Mouse (Mus musculus) lung, postnatal 36 days (tissue): ENCODE measurements around the gene Bcat2.

Source experiments
- DNase-seq: peaks from one replicate; pipeline ENCODE4 v3.0.0; 2022; ENCODE audit warnings: mixed read lengths

The Bcat2 gene

DNA sequence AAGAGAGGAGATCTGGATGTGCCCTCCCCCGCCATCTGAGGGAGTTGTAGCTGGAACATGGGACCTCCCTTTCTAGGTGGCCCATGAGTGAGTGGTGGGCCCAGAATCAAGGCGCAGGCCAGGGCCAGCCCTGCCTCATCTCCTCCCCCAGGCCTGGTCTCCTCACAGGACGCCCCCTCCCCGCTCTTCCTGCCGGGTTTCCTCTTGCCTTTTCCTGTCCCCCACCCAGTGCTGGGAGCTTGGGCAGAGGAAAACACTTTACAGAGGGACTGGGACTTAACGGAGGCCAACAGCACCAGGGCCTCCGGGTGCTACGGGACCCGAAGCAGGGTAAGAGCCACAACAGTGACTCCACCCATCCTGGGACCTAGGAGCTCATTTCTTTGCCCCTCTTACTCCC, 57.3 kb downstream of the Bcat2 start, which contains the start of gene Rasip1:
Gene Rasip1, plus strand, starts transcription at position 228 of the 400 bp plus-strand sequence.
- DNase-seq: peak; percentile 86

DNA sequence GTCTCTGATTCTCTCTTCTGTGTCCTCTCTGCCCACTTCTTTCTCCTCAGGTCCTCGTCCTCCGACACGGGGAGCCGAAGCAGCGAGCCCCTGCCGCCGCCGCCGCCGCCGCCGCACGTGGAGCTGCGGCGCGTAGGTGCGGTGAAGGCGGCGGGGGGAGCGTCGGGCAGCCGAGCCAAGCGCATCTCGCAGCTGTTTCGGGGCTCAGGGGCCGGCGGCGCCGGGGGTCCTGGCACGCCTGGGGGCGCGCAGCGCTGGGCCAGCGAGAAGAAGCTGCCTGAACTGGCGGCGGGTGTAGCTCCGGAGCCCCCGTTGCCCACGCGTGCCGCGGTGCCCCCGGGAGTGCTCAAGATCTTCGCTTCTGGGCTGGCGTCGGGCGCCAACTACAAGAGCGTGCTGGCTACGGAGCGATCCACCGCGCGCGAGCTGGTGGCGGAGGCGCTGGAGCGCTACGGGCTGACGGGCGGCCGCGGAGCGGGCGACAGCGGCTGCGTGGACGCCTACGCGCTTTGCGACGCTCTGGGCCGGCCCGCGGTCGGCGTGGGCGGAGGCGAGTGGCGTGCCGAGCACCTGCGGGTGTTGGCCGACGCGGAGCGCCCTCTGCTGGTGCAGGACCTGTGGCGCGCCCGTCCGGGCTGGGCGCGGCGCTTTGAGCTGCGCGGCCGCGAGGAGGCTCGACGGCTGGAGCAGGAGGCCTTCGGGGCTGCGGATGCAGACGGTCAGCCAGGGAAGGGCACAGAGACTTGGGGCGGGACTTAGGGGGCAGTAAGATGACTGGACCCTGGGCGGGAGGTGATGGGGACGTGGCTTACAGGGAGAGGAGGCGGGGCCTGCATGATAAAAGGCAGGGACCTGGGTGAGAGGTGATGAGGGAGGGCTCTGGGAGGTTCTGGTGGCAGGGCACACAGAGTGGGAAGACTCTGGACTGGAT, 58.7 kb downstream of the Bcat2 start:
- DNase-seq: peak; percentile 93

DNA sequence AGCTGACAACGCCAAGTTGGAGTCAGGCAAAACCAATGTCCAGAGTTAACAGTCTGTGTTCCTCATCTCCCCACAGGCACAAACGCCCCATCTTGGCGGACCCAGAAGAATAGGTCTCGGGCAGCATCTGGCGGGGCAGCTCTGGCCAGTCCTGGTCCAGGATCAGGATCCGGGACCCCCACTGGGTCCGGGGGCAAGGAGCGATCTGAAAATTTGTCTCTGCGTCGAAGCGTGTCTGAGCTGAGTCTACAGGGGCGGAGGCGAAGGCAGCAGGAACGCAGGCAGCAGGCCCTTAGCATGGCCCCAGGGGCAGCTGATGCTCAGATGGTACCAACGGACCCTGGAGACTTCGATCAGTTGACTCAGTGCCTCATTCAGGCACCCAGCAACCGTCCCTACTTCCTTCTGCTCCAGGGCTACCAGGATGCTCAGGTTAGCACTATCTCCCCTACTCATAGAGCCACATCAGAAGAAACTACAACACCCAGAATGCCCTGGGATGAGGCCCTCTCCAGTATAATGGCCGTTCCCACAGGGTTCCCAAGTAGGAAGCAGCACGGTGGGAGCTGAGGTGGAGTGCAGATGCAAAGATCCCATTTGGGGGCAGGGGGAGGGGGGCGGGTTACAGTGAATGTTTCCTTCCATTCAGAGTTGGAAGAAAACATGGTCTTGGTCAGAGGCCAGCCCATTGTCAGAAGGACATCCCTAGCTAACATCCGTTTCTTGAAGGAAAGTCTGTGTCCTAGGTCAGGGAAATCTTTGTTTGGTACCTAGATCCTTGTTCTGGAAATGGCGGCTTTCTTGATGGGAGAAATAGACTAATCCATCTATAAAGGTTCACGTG, 60.3 kb downstream of the Bcat2 start:
- DNase-seq: peak; percentile 63

DNA sequence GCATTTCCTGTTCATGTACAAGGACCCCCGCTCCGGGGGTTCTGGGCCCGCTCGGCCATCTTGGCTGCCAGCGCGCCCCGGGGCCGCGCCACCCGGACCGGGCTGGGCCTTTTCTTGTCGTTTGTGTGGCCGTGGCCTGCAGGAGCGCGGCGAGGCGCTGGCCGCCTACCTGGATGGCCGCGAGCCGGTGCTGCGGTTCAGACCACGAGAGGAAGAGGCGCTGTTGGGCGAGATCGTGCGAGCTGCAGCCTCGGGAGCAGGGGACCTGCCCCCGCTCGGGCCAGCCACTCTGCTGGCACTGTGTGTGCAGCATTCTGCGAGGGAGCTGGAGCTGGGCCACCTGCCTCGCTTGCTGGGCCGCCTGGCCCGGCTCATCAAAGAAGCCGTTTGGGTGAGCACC, 62.5 kb downstream of the Bcat2 start:
- no peak for DNase-seq

DNA sequence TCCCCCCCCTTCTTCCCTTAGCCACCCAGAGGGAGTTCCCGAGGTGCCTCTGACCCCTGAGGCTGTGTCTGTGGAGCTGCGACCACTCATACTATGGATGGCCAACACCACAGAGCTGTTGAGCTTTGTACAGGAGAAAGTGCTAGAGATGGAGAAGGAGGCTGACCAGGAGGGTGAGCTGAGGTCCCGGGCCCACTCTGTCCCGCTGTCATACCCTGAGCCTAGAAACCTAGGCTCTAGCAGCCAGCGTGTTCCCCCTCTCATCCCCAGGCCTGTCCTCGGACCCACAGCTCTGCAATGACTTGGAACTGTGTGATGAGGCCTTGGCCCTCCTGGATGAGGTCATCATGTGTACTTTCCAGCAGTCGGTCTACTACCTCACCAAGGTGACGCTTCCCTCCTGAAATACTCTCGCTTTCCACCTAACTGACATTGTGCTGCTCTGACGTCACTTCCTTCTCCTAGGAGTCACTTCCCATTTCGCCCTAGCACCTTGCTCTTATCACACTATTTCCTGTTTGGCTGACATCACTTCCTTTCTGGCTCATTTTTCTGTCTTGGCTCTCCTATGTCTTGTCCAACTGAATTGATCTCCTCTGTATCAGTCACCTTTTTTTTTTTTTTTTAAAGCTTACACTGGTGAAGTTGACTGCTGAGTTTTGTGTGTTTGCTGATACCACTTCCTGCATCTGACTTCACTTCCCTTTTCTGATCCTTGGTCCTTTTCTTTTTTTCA, 65.2 kb downstream of the Bcat2 start:
- DNase-seq: peak; percentile 78

DNA sequence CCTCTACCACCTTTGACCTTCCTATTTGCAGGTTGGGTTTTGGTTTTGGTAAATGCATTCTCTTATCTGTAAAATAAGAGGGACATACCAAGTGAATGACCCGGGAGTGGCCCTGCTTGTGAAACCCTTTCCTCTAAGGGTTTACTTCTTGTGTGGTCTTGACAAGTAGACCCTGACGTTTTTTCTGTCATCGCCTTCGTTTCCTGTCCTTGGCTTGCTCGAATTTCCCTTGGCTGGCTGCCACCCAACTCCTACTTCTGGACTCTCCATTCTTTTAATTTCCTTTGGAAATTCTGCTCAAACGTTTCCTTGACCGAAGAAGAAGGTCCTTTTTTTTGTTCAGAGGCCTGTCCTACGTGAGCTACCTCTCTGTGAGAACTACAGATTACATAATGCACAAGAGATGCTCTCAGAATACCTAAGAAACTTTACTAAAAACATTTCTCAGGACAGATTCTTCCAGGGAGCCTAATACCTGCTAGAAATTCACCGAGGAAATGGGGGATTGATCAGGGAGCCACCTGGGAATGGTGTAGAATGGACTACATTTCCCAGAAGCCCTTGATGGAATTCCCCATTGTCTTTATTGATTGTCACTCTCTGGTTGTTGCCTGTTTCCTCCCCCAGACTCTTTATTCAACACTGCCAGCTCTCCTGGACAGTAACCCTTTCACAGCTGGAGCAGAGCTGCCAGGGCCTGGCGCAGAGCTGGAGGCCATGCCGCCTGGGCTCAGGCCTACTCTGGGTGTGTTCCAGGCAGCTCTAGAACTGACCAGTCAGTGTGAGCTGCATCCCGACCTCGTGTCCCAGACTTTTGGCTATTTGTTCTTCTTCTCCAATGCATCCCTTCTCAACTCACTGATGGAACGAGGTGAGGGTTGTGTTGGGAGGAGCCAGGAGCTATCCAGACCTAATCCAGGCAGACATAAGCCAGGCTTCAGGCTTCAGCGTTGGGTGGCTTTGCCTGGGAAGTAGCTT, 66.0 kb downstream of the Bcat2 start:
- peak; percentile 69 for DNase-seq

DNA sequence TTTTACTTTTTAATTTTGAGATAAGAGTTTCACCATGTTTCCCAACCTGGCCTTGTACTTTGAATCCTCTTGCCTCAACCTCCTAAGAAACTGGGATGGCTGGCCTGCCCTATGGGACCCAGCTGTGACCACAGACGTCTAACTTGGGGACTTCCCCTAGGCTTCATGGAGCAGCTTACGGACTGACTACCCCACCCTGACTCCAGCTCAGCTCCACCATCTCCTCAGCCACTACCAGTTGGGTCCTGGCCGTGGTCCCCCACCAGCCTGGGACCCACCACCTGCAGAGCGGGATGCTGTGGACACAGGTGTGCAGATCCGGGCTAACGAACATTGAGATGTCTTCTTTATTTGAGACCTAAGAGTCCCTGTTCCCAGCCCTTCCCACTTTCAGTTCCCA, 67.8 kb downstream of the Bcat2 start:
- DNase-seq: no peak

DNA sequence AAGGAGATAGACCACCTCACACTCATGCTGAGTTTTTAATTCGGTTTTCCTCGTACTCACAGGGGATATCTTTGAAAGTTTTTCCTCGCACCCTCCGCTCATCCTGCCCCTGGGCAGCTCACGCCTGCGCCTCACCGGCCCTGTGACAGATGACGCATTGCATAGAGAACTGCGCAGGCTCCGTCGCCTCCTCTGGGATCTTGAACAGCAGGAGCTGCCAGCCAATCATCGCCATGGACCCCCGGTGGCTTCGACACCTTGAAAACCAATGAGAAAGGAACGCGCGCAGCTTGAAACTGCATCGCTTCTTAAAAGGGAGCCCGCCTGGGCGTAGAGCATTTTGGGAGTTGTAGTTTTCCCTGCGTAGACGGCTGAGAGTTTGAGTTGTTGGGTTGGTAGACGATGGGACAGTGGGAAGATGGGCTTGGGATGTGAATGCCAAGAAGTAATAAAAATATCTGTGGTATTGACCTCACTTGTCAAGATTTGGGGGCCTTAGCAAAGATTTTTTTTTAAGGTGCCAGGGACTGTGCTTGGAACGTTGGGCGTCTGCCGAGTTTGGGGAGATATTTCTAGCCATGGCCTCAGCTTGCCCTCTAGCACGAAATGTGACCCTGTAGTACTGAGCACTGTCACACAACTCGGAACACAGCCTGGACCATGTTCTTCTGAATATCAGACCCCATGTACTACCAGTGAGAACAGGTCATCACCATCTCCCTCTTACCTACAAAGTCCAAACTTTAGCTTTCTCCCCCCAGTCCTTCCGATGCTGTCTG, 68.9 kb downstream of the Bcat2 start:
- peak; percentile 94 for DNase-seq
